In genomic region chr11:102258521-102258920, GRCm38 (mm10) we compare ENCODE assay signal across 15 mouse cellular contexts. TPM values are rescaled to one million over a fixed set of nuclear protein-coding genes. Genes with fewer than 3 reads are reported as not detected.
A peak's percentile ranks its signal among the peaks of the same experiment; 100 is the strongest.
DNase-seq lines count a peak whose midpoint lies in the region; ATAC-seq and TF ChIP-seq lines count a peak whose summit lies in the region.
"Had no signal": no experiment of that assay in that cellular context is flagged by ENCODE, and none has a peak within 500 bp of the region (broad histone marks: within the 10 kb centered on the region; RNA-seq: fewer than 3 reads in every experiment).

No protein-coding gene starts in this region.

- no peaks in the 10 kb centered on the region for H3K4me1 ChIP-seq in intestine, postnatal 0 days (replicated peaks; ENCODE audit: control insufficient read depth, insufficient read depth, low read length)
- no peaks in the 10 kb centered on the region for H3K4me1 ChIP-seq in intestine, embryonic 16.5 days (ENCODE audit: control insufficient read depth, insufficient read depth, low read length)

- H3K9ac ChIP-seq in intestine, postnatal 0 days (ENCODE audit: low read depth, low read length), result no peak overlapping the region
- H3K9ac ChIP-seq in intestine, embryonic 16.5 days (ENCODE audit: low read depth, low read length), result no peak overlapping the region
- H3K9ac ChIP-seq: heart, embryonic 13.5 days; limb, embryonic 12.5 days had no signal

- no peaks in the 10 kb centered on the region for H3K27me3 ChIP-seq in intestine, postnatal 0 days (replicated peaks; ENCODE audit: control insufficient read depth, insufficient read depth, low read length)
- no peaks in the 10 kb centered on the region for H3K27me3 ChIP-seq in intestine, embryonic 16.5 days (replicated peaks; ENCODE audit: control insufficient read depth, insufficient read depth, low read length)
- H3K27me3 ChIP-seq: heart, embryonic 13.5 days; limb, embryonic 12.5 days had no signal

- H3K36me3 ChIP-seq in intestine, postnatal 0 days (ENCODE audit: control insufficient read depth, insufficient read depth), result peaks cover 22% of the 10 kb centered on the region
- H3K36me3 ChIP-seq in intestine, embryonic 16.5 days (ENCODE audit: control insufficient read depth, insufficient read depth, low read length), result peaks cover 24% of the 10 kb centered on the region

- H3K9me3 ChIP-seq in intestine, postnatal 0 days (ENCODE audit: control insufficient read depth), result no peaks in the 10 kb centered on the region
- no peaks in the 10 kb centered on the region for H3K9me3 ChIP-seq in intestine, embryonic 16.5 days (ENCODE audit: control insufficient read depth, low read length)
- H3K9me3 ChIP-seq: embryonic facial prominence, embryonic 10.5 days; heart, embryonic 13.5 days; limb, embryonic 12.5 days had no signal

- H3K4me2 ChIP-seq in intestine, postnatal 0 days (replicated peaks; ENCODE audit: low read depth), result no peak overlapping the region
- no peak overlapping the region for H3K4me2 ChIP-seq in intestine, embryonic 16.5 days (ENCODE audit: low read depth, low read length)
- H3K4me2 ChIP-seq: heart, embryonic 13.5 days; limb, embryonic 12.5 days had no signal

- peak; percentile 23 for DNase-seq in thymus, postnatal 0 days (ENCODE audit: low spot score)
- DNase-seq in thymus, postnatal 4 days, result no peak
- peak; percentile 12 for DNase-seq in brain, adult 2 months (ENCODE audit: low read depth, low spot score)
- DNase-seq in right cerebral cortex, adult 2 months (ENCODE audit: low spot score in 2 of 2), result no peak
- DNase-seq in frontal cortex, adult 2 months (ENCODE audit: extremely low spot score in 1 of 2, low spot score in 1 of 2), result no peak
- DNase-seq: adrenal gland, postnatal 10 days; cerebellum, adult 11-12 months; kidney, adult 9 months; spleen, adult 18-20 months had no signal

- TF ChIP-seq CTCF in intestine, postnatal 0 days (IDR thresholded peaks at IDR 0.05; ENCODE audit: low read depth), result peak; percentile 43

- WGBS in intestine, postnatal 0 days, result 93% methylated on average over 3 of the region's 3 CpGs
- WGBS in intestine, embryonic 16.5 days, result 88% methylated on average over 3 of the region's 3 CpGs

- no peak overlapping the region for H3K27ac ChIP-seq in intestine, postnatal 0 days (ENCODE audit: low read depth, low read length)
- no peak overlapping the region for H3K27ac ChIP-seq in intestine, embryonic 16.5 days (ENCODE audit: low read length)
- H3K27ac ChIP-seq: embryonic facial prominence, embryonic 10.5 days; heart, embryonic 13.5 days; macrophage had no signal

- H3K4me3 ChIP-seq in intestine, postnatal 0 days (ENCODE audit: low read depth, low read length), result no peak overlapping the region
- H3K4me3 ChIP-seq in intestine, embryonic 16.5 days (ENCODE audit: low read length), result no peak overlapping the region
- H3K4me3 ChIP-seq: embryonic facial prominence, embryonic 10.5 days; heart, embryonic 13.5 days; limb, embryonic 12.5 days had no signal

- no peak for ATAC-seq in intestine, postnatal 0 days
- no peak for ATAC-seq in intestine, embryonic 16.5 days

RNA-seq across cellular contexts. Expression of gene BC030867, which starts 9.8 kb away (rescaled TPM):
- polyA plus RNA-seq in intestine, postnatal 0 days (2015; fragmentation: Nextera tagmentation; extraction: Ambion mirVana), result 2.7 and 3.4 TPM in 2 replicates
- 12.4 and 15.9 TPM in 2 replicates for polyA plus RNA-seq in intestine, embryonic 16.5 days (2015; fragmentation: Nextera tagmentation; extraction: Ambion mirVana)
- 8.6 and 11.4 TPM in 2 replicates for polyA plus RNA-seq in thymus, postnatal 0 days (2015; fragmentation: Nextera tagmentation; extraction: Ambion mirVana)
- polyA plus RNA-seq in frontal cortex, adult 2 months (2012; rRNA removed), result 1.2 and 1.9 TPM in 2 replicates

RNA-seq across cellular contexts. Expression of gene Asb16, which starts 10.0 kb away (rescaled TPM):
- polyA plus RNA-seq in intestine, postnatal 0 days (2015; fragmentation: Nextera tagmentation; extraction: Ambion mirVana), result 0.05 and 0.09 TPM in 2 replicates
- 0.05 TPM in 2 replicates for polyA plus RNA-seq in intestine, embryonic 16.5 days (2015; fragmentation: Nextera tagmentation; extraction: Ambion mirVana)
- polyA plus RNA-seq in thymus, postnatal 0 days (2015; fragmentation: Nextera tagmentation; extraction: Ambion mirVana), result 0.07 TPM in 1 of 2 replicates, not detected in the other
- 2.3 and 2.7 TPM in 2 replicates for polyA plus RNA-seq in frontal cortex, adult 2 months (2012; rRNA removed)
- polyA plus RNA-seq: macrophage had no signal

RNA-seq across cellular contexts. Expression of gene Tmub2, which starts 26.2 kb away (rescaled TPM):
- polyA plus RNA-seq in intestine, postnatal 0 days (2015; fragmentation: Nextera tagmentation; extraction: Ambion mirVana), result 43.3 and 44.2 TPM in 2 replicates
- 52.0 and 54.3 TPM in 2 replicates for polyA plus RNA-seq in intestine, embryonic 16.5 days (2015; fragmentation: Nextera tagmentation; extraction: Ambion mirVana)
- 41.1 and 45.1 TPM in 2 replicates for polyA plus RNA-seq in thymus, postnatal 0 days (2015; fragmentation: Nextera tagmentation; extraction: Ambion mirVana)
- polyA plus RNA-seq in frontal cortex, adult 2 months (2012; rRNA removed), result 82.5 and 85.4 TPM in 2 replicates

RNA-seq across cellular contexts. Expression of gene Hdac5, which starts 28.6 kb away (rescaled TPM):
- 30.1 and 30.4 TPM in 2 replicates for polyA plus RNA-seq in intestine, postnatal 0 days (2015; fragmentation: Nextera tagmentation; extraction: Ambion mirVana)
- polyA plus RNA-seq in intestine, embryonic 16.5 days (2015; fragmentation: Nextera tagmentation; extraction: Ambion mirVana), result 54.8 and 55.5 TPM in 2 replicates
- 19.9 and 24.8 TPM in 2 replicates for polyA plus RNA-seq in thymus, postnatal 0 days (2015; fragmentation: Nextera tagmentation; extraction: Ambion mirVana)
- 256 and 323 TPM in 2 replicates for polyA plus RNA-seq in frontal cortex, adult 2 months (2012; rRNA removed)

RNA-seq across cellular contexts. Expression of gene Atxn7l3, which starts 37.9 kb away (rescaled TPM):
- polyA plus RNA-seq in intestine, postnatal 0 days (2015; fragmentation: Nextera tagmentation; extraction: Ambion mirVana), result 8.6 and 10.5 TPM in 2 replicates
- polyA plus RNA-seq in intestine, embryonic 16.5 days (2015; fragmentation: Nextera tagmentation; extraction: Ambion mirVana), result 8.8 and 9.0 TPM in 2 replicates
- 13.1 and 15.4 TPM in 2 replicates for polyA plus RNA-seq in thymus, postnatal 0 days (2015; fragmentation: Nextera tagmentation; extraction: Ambion mirVana)
- polyA plus RNA-seq in frontal cortex, adult 2 months (2012; rRNA removed), result 142 and 147 TPM in 2 replicates

Comparison
In these comparisons a context has a peak if more than half of its experiments do, and no peak if none do; other contexts are left out.
1. DNase-seq: peak in thymus, postnatal 0 days (single experiment) and brain, adult 2 months (single experiment); none in thymus, postnatal 4 days (single experiment), right cerebral cortex, adult 2 months (0 of 2) and frontal cortex, adult 2 months (0 of 2).